Mouse (Mus musculus): ENCODE results near the gene Plekhh1.

Plekhh1 gene

GRCm38 (mm10) chr12:79069916-79070315 is 41.0 kb downstream of the Plekhh1 start:
- DNase-seq (ENCODE audit: low read depth, low spot score), result no peak

DNA sequence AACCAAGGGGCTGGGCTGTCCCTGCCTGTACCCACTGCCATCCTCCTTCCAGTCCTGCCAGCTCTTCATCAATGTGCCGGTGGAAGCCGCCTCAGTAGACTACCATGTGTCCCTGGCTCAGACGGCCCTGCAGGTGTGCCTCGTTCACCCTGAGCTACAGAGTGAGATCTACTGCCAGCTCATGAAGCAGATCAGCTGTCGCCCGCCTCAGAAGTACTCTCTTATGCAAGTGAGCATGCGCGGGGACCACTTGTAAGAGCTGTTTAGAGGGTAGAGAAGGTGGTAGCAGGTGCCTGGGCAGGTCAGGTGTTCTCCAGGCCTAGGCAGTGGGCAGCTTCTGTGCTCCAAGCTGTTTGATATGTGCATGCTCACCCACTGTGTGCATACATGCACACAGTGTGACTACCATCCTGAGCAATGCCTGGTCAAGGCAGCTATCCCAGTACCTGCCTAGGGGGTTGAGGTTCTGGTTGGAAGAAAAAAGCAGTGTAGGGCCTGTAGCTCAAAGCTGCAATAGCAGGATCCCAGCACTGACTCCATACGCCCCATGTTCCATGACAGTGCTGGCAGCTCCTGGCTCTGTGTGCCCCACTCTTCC is 41.9 kb downstream of the Plekhh1 start:
- DNase-seq (ENCODE audit: low read depth, low spot score), result no peak

DNA sequence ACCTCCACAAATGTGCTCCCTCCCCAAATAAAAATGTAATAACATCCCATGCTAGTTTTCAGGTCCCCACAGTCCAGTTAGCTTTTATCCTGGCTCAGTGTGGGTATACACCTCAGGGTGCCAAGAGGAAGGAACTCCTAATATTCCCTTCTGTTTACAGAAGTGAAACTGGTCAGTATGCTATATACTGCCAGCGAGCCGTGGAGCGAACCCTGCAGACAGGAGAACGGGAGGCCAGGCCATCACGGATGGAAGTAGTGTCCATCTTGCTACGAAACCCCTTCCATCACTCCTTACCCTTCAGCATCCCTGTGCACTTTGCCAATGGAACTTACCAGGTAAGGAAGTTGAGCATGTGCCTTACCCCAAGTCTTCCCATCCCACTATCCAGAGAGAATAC is 43.6 kb downstream of the Plekhh1 start:
- no peak for DNase-seq (ENCODE audit: low read depth, low spot score)

DNA sequence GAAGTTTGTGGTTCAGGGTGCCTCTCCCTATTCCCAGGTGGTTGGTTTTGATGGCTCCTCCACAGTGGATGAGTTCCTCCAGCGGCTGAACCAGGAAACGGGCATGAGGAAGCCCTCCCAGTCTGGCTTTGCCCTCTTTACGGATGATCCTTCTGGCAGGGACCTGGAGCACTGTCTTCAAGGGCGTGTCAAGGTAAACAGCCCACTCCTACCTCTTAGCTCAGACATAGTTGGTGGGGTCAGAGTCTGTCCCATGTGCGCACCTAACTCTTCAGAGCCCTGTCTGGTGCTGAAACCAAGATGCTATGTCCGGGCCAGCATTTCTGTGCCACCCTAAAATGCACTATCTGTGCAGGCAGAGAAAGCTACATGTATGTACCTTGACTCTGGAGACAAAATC is 44.4 kb downstream of the Plekhh1 start:
- no peak for DNase-seq (ENCODE audit: low read depth, low spot score)

DNA sequence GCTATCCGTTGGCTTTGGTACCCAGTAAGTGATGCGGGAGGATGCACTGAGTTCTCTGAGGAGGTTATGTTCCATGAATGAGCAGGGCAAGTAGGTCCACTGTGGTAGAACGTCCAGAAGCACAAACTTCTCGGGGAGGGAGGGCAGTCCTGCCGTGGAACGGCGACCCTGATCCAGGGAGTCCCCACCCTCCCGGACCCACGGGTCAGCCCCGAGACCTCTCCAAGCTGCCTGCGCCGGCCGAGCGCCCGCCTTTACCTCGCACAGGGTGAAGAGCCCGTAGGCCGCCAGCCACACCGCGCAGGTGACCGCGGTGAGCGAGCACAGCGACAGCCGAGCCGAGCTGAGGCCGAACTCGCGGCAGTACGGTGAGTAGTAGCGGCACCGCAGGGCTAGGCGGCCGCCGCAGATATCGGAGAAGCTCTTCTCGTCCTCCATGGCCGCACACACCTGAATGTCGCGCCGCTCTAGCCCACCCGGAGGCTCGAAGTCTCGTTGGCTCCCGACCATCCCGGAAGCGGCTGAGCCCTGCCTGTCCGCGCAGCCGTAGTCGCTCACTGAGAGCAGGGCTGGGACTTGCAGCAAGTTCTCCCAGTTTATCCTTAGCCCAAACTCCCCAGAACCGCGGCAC is 60.3 kb downstream of the Plekhh1 start, which contains the start of gene Pigh:
Gene Pigh, minus strand, starts transcription at position 470 of the 631 bp plus-strand sequence.
- DNase-seq (ENCODE audit: low read depth, low spot score), result peak; percentile 90

DNA sequence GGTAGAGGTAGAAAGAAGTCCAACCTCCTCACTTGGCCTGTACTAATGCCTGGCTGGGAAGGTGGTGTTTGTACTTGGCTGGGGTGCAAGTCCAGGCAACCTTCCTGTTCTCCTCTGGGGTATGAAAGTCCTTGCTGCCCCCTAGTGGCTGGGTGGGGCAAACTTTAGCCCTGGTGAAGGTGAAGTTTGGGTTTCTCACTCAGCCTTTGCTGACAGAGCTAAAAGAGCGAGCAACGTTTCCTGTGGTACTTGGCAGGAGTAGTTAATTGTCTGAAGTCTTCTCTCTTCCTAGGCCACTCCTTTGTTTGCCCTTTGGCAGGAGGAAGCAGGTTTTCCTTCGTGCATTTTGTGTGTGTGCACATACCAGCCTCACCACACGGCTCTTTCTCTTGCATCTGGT is 63.6 kb downstream of the Plekhh1 start:
- peak; percentile 68 for DNase-seq (ENCODE audit: low read depth, low spot score)

DNA sequence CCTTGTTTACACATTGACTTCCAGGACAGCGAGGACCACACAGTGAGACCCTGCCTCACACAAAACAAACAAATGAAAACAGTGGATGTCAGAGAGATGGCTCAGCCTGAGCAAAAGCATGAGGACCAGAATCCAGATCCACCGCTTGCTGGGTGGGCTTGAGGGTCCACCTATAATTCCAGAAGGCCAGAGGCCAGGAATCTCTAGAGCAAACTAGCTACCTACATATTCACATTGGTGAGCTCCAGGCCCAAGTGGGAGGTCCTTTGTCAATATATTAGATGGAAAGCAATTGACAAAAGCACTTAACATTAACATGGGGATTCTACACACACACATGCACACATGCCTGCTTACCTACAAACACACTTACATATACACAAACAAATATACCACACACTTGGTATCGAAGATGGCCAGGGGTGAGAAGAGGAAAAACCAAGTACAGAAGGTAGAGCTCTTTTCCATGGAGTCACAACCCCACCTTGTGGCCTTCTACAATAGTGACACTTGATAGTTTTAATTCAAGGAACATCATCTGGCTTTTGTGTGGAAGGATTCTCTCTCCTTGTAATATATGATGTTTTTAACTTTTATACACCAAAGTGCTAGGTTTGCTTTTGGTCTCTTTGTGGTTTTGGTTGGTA is 68.3 kb downstream of the Plekhh1 start:
- peak; percentile 53 for DNase-seq (ENCODE audit: low read depth, low spot score)

DNA sequence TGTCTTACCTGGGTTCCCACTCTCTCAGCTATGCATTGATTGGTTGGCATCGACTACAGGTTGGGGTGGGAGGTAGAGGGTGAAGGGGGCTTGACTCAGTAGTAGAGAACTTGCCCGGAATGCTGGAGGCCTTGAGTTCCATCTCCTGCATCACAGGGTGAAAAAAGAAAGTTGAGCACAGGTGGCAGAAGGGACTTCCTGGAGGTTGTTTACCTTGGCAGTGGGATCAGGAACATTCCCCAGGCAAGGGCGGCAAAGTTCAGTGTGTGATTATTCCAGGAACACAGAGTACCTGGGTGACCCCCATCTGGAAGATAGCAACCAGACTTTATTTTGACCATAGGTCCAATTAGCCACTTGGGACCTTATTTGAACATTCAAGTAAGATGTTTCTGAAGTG is 74.8 kb downstream of the Plekhh1 start:
- no peak for DNase-seq (ENCODE audit: low read depth, low spot score)

DNA sequence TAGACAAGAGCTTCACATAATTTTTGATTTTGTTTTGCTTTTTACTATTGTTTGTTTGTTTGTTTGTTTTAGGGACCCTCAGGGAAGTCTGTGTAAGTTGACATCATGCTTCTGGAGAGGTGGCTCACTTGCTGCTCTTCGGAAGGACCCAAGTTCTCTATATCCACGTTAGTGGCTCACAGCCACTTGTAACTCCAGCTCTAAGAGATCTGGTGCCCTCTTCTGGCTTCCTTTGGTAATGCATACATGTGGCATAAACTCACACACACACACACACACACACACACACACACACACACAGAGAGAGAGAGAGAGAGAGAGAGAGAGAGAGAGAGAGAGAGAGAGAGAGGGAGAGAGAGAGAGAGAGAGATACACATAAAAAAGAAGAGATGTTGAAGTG is 75.6 kb downstream of the Plekhh1 start:
- no peak for DNase-seq (ENCODE audit: low read depth, low spot score)

DNA sequence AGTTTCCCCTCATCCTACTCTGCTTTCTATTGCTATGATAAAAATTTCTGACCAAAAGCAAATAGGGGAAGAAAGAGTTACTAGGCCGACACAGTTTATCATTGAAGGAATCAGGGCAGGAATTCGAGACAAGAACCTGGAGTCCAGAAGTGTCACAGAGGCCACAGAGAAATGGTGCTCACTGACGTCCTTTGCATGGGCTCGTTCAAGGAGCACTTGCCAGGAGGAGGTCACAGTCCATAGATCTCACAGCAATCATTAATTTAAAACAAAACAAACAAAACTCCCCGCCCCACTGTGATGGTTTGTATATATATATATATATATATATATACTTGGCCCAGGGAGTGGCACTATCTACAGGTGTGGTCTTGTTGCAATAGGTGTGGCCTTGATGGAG is 76.3 kb downstream of the Plekhh1 start:
- DNase-seq (ENCODE audit: low read depth, low spot score), result no peak

GRCm38 (mm10) chr12:79118991-79119390 is 90.0 kb downstream of the Plekhh1 start:
- no peak for DNase-seq (ENCODE audit: low read depth, low spot score)

GRCm38 (mm10) chr12:79122820-79123219 is 93.9 kb downstream of the Plekhh1 start:
- DNase-seq (ENCODE audit: low read depth, low spot score), result peak; percentile 7

GRCm38 (mm10) chr12:79130299-79131177 is 101.6 kb downstream of the Plekhh1 start, which contains the start of gene Arg2:
TSS of gene Arg2 (plus strand) at chr12:79130777.
- peak; percentile 81 for DNase-seq (ENCODE audit: low read depth, low spot score)

Data from CD4-positive helper T cell, adult 2 months (primary cell).